Mouse (Mus musculus) gastrocnemius, postnatal 14 days (tissue): ENCODE measurements around the gene Btbd3. TPM values are rescaled to one million over a fixed set of nuclear protein-coding genes. Genes with fewer than 3 reads are reported as not detected.
A peak's percentile ranks its signal among the peaks of the same experiment; 100 is the strongest.

ENCODE experiments used
- DNase-seq: peaks from one replicate; pipeline ENCODE4 v3.0.0; 2021; ENCODE audit warnings: mixed read lengths
- intact Hi-C: fragments of 180-260 bp; cut with DNase I; formaldehyde crosslinking; loops from one replicate; pipeline ENCODE4 v1.15.1; 2025; ENCODE audit warnings: low total_unique reads
- long read RNA-seq, 2 experiments: library from polyadenylated mRNA; stranded (forward); transcript quantifications; one replicate each; pipeline ENCODE4 v2.0.0; 2021
- total RNA-seq, 2 experiments: library from RNA; stranded (reverse); gene quantifications; 2 replicates each; pipeline ENCODE4 v1.2.3; 2021

Gene Btbd3
- 10 to 100 TPM; 17.8 to 21.1 TPM for total RNA-seq
- long read RNA-seq, experiment 1, full-length matches to known transcripts, result 5 of 11 reads
- long read RNA-seq, experiment 1, partial matches to known transcripts, result 5 of 11 reads
- long read RNA-seq, experiment 1, other reads (novel, unspliced or antisense), result 1 of 11 reads
- long read RNA-seq, experiment 2, full-length matches to known transcripts, result 10 of 11 reads
- long read RNA-seq, experiment 2, partial matches to known transcripts, result 0 of 11 reads
- long read RNA-seq, experiment 2, other reads (novel, unspliced or antisense), result 1 of 11 reads

GRCm38 (mm10) chr2:138256411-138256810, at the start of gene Btbd3:
TSS of gene Btbd3 (plus strand) at chr2:138256565.
- intact Hi-C loops, result no loop called here
- DNase-seq, result peak; percentile 96

GRCm38 (mm10) chr2:138215561-138215960, 40.8 kb upstream of the Btbd3 start:
- peak; percentile 80 for DNase-seq
- intact Hi-C loops, result no loop called here

- no peak for DNase-seq
- intact Hi-C loops, result no loop called here
Measured at GRCm38 (mm10) chr2:138220269-138220668, 36.1 kb upstream of the Btbd3 start.

- no peak for DNase-seq
- intact Hi-C loops, result no loop called here
Measured at GRCm38 (mm10) chr2:138232247-138232646, 24.1 kb upstream of the Btbd3 start.

GRCm38 (mm10) chr2:138236149-138236548, 20.2 kb upstream of the Btbd3 start:
- DNase-seq, result no peak
- intact Hi-C loops, result no loop called here

- no peak for DNase-seq
- intact Hi-C loops, result no loop called here
Measured at GRCm38 (mm10) chr2:138242452-138242851, 13.9 kb upstream of the Btbd3 start.

- peak; percentile 57 for DNase-seq
- intact Hi-C loops, result no loop called here
Measured at GRCm38 (mm10) chr2:138245631-138246289, 10.6 kb upstream of the Btbd3 start.

- DNase-seq, result no peak
- intact Hi-C loops, result no loop called here
Measured at GRCm38 (mm10) chr2:138247986-138248385, 8.4 kb upstream of the Btbd3 start.

GRCm38 (mm10) chr2:138256851-138257471, 596 bp downstream of the Btbd3 start:
- DNase-seq, result no peak
- intact Hi-C loops, result no loop called here

- intact Hi-C loops, result no loop called here
- peak; percentile 24 for DNase-seq
Measured at GRCm38 (mm10) chr2:138257692-138258315, 1.4 kb downstream of the Btbd3 start.

- DNase-seq, result no peak
- intact Hi-C loops, result no loop called here
Measured at GRCm38 (mm10) chr2:138261140-138261539, 4.8 kb downstream of the Btbd3 start.

GRCm38 (mm10) chr2:138262885-138263284, 6.5 kb downstream of the Btbd3 start:
- intact Hi-C loops, result no loop called here
- no peak for DNase-seq

- intact Hi-C loops, result no loop called here
- peak; percentile 9 for DNase-seq
Measured at GRCm38 (mm10) chr2:138265356-138266005, 9.1 kb downstream of the Btbd3 start.

- intact Hi-C loops, result no loop called here
- no peak for DNase-seq
Measured at GRCm38 (mm10) chr2:138266679-138267078, 10.3 kb downstream of the Btbd3 start.

GRCm38 (mm10) chr2:138267852-138268513, 11.6 kb downstream of the Btbd3 start:
- no peak for DNase-seq
- intact Hi-C loops, result no loop called here

- intact Hi-C loops, result no loop called here
- no peak for DNase-seq
Measured at GRCm38 (mm10) chr2:138269330-138269729, 13.0 kb downstream of the Btbd3 start.

- intact Hi-C loops, result no loop called here
- DNase-seq, result no peak
Measured at GRCm38 (mm10) chr2:138273404-138274073, 17.2 kb downstream of the Btbd3 start.

- DNase-seq, result no peak
- intact Hi-C loops, result no loop called here
Measured at GRCm38 (mm10) chr2:138274086-138274485, 17.7 kb downstream of the Btbd3 start.
